14 mouse cellular contexts compared by ENCODE assay signal in the genomic region with DNA sequence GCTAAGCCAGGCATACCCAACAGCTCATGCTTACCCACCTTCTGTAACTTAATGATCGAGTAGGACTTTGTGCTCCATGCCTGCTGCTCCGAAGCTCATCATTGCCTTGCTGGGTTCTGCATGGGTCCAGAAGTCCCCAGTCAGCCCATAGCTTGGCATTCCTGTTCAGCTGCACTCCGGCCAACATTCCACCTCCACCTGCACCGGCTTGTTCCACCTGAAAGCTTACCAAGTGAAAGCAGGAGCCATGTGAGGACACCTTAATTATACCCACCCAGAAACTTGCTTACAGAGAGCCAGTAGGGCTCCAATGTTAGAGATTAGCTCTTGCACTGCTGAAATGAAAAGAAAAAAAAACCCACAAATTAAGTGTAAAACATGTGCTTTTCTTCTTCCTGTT. TPM values are rescaled to one million over a fixed set of nuclear protein-coding genes. Genes with fewer than 3 reads are reported as not detected.
A peak's percentile ranks its signal among the peaks of the same experiment; 100 is the strongest.
DNase-seq lines count a peak whose midpoint lies in the region; ATAC-seq and TF ChIP-seq lines count a peak whose summit lies in the region.
"Had no signal": no experiment of that assay in that cellular context is flagged by ENCODE, and none has a peak within 500 bp of the region (broad histone marks: within the 10 kb centered on the region; RNA-seq: fewer than 3 reads in every experiment).

No protein-coding gene starts in this region.

- peak overlapping the region; percentile 48 for H3K27ac ChIP-seq in gastrocnemius, adult 2 months
- H3K27ac ChIP-seq in thymus, adult 2 months (ENCODE audit: control insufficient read depth, insufficient read depth, low read length), result peak overlapping the region; percentile 43; the same call in 1 of the 2 replicates
- H3K27ac ChIP-seq: hindbrain, postnatal 0 days; midbrain, embryonic 15.5 days; neural tube, embryonic 13.5 days had no signal

- H3K27me3 ChIP-seq in thymus, adult 2 months (ENCODE audit: control insufficient read depth, insufficient read depth, low read length), result no peaks in the 10 kb centered on the region
- H3K27me3 ChIP-seq: midbrain, embryonic 15.5 days; neural tube, embryonic 13.5 days had no signal

- WGBS in thymus, adult 2 months, result 93% methylated on average over 4 of the region's 4 CpGs

- intact Hi-C loops in gastrocnemius, adult 2 months (cut with DNase I), result no loop called here

- no peak for TF ChIP-seq CTCF in gastrocnemius, adult 2 months (IDR thresholded peaks at IDR 0.05)
- no peak for TF ChIP-seq CTCF in thymus, adult 2 months (IDR thresholded peaks at IDR 0.05; ENCODE audit: borderline replicate concordance, control insufficient read depth, extremely low read depth, insufficient read depth, low read length, poor library complexity)

- H3K4me3 ChIP-seq in gastrocnemius, adult 2 months, result no peak overlapping the region
- H3K4me3 ChIP-seq in thymus, adult 2 months (ENCODE audit: control insufficient read depth, insufficient read depth, low read length), result no peak overlapping the region
- H3K4me3 ChIP-seq: midbrain, embryonic 15.5 days; neural tube, embryonic 13.5 days had no signal

- peaks cover 8% of the 10 kb centered on the region for H3K4me1 ChIP-seq in thymus, adult 2 months (replicated peaks; ENCODE audit: control insufficient read depth, insufficient read depth, low read length)
- H3K4me1 ChIP-seq: midbrain, embryonic 15.5 days had no signal

- no peak for ATAC-seq in monocyte, adult 5-6 weeks (replicated peaks; ENCODE audit: insufficient number of reproducible peaks, low FRiP score, low TSS enrichment, poor library complexity, severe bottlenecking)
- ATAC-seq: midbrain, embryonic 15.5 days had no signal

- no peak for TF ChIP-seq POLR2A in thymus, adult 2 months (IDR thresholded peaks at IDR 0.05; ENCODE audit: control insufficient read depth, extremely low read depth, insufficient read depth, low read length, poor library complexity)

- no peaks in the 10 kb centered on the region for H3K36me3 ChIP-seq in thymus, adult 2 months (ENCODE audit: control insufficient read depth, insufficient read depth, low read length)
- H3K36me3 ChIP-seq: midbrain, embryonic 15.5 days; neural tube, embryonic 13.5 days had no signal

- DNase-seq in gastrocnemius, adult 2 months, result no peak
- no peak for DNase-seq in gastrocnemius, postnatal 25 days
- no peak for DNase-seq in thymus, adult 2 months
- no peak for DNase-seq in thymus, postnatal 4 days
- DNase-seq in kidney, postnatal 10 days, result peak; percentile 78
- DNase-seq in right cerebral cortex, adult 2 months (ENCODE audit: low spot score in 2 of 2), result no peak
- no peak for DNase-seq in heart, adult 8-10 months (ENCODE audit: low spot score)
- DNase-seq: cerebellum, adult 18-20 months; liver; thymus, postnatal 14 days had no signal

RNA-seq across cellular contexts. Expression of a gene that starts 17.3 kb away (rescaled TPM):
- total RNA-seq in gastrocnemius, adult 2 months (2021), result 10 to 100 TPM; 12.2 to 14.7 TPM
- total RNA-seq in gastrocnemius, postnatal 25 days (2021), result 10 to 100 TPM; 13.9 to 14.3 TPM
- 15.6 and 17.4 TPM in 2 replicates for polyA plus RNA-seq in thymus, adult 2 months (2012; rRNA removed)
- total RNA-seq in monocyte, adult 5-6 weeks (2017), result 0.19 TPM in 1 of 3 replicates, not detected in the others
- 1 to 10 TPM; 4.1 to 6.4 (median 5.1) TPM for total RNA-seq in heart, adult 8-10 months (2022)
